Mouse (Mus musculus) ovary, postnatal 14 days (tissue): ENCODE data around the gene Atp6v0d1.

Experiments used
- DNase-seq: peaks from one replicate; pipeline ENCODE4 v3.0.0; 2022; ENCODE audit warnings: low spot score

Gene Atp6v0d1

DNA sequence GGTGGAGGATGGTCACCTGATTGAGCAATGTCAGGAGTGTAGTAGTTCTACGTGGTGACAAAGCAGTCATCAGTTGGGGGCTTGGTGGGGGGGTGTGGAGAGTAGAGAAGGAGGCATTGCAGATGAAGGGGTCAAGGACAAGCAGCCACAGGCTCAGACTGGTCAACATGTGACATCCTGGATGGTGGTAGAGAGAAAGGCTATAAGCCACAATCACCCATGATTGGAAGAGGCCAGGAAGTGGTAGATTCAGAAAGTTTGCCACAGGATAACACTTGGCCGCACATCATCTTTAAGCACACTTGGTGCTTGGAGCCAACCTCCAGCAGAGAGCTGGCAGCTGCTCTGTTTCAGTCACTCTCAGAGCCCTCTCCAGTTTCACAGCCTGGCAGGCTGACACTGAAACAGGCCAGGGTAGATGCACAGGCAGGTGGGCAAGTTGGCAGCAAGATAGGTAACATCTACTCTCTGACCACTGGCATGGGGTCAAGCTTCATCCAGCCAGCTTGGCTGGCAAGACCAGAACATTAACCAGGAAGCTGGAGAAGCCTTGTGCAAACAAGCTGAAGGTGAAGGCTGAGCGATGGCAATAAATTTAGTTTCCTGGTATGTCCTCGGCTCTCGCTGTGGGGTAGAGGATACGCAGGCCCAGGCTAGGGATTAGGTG lies 28.7 kb downstream of the Atp6v0d1 start:
- no peak for DNase-seq

DNA sequence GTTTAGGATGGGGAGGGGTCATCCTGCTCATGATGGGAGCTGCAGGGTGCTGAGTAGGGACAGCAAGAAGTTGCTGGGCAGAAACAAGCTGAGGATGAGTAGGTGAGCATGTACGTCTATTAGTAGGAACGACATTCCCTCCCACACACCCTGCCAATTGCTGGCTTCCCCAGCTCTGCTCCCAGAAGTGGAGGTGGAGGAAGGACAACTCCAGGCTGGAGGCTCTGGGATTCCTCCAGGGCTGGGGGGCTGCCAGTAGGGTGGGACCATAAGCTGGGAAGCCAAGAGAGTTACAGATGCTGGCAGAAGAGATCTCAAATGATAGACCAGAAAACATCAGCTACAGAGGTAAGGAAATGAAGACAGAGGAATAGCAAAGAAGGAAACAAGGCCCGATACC lies 29.3 kb downstream of the Atp6v0d1 start:
- no peak for DNase-seq

DNA sequence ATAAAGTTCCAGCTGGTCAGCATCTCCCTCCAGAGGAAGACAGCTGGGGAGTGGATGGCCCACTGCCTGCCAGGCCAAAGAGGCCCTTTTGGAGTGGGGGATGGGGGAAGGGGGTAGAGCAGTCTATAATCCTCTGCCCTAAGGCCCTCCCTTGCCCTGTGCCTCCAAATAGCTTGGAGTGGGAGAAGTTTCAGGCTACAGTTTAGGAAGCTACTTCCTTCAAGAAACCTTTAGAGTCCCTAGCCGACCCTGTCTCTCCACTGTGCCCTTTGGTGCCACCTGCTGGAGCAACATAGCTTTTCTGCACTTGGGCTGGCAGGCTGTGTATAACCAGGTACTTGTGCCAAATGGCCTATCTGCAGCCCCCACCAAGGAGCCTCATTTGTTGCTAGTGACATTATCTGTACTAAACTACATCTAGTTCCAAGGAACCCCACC lies 31.9 kb downstream of the Atp6v0d1 start:
- DNase-seq, result peak; percentile 78

DNA sequence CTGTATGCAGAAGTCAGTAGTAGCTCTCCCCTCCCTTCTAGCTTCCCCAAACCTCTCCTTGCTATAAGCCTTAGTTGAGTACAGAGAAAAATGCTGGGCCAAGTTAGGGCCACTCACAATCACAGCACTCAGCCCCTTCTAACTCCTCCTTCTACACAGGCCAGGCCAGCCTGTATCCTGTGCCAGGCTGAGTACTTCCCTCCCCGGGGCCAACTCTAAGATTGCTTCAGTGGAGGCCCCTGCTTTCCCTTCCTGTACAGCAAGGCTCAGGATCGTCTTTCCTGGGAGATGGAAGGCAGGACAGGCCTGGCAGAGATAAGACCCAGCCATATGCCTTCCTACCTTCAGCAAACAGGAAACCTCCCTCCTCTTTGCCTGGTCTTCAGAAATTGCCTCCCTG lies 32.4 kb downstream of the Atp6v0d1 start:
- no peak for DNase-seq

DNA sequence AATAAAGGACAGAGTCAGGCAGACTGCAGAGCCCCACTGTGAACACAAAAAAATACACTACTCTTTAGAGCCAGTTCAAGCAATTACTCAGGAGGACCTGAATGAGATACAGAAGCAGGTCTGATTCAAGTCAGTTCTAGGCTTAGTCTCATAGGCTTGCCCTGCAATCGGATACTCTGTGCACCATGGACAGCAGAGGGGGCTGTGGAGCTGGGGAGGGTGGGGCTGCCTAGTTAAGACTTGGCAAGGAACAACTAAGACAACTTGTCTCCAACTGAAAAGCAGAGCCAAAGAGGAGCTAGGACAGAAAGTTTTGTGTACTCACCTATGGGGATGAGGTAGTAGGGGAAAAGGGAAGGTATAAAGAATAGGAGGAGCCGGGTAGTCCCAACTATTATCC lies 34.1 kb downstream of the Atp6v0d1 start:
- peak; percentile 66 for DNase-seq

- DNase-seq, result peak; percentile 60
Observed at GRCm38 (mm10) chr8:105529271-105529670, 36.6 kb downstream of the Atp6v0d1 start.

DNA sequence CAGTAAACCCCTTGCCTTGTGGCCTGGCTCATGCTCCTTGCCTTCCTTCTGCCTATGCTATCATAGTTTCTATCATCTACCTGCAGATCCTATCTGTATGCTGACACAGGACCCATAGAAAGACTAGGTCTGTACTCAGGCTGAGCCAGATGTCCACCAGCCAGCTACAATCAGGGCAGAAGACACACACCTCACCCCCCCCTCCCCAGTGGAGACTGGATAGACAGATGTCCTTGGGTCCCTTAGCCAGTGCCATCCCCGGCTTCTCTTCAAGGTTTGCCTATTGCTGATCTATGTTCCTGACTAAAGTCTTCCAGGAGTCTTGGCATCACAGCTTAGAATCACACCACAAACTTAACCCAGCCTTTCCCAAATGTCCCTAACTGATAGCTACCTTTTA lies 37.6 kb downstream of the Atp6v0d1 start:
- no peak for DNase-seq

- no peak for DNase-seq
Observed at GRCm38 (mm10) chr8:105527110-105527509, 38.7 kb downstream of the Atp6v0d1 start.

DNA sequence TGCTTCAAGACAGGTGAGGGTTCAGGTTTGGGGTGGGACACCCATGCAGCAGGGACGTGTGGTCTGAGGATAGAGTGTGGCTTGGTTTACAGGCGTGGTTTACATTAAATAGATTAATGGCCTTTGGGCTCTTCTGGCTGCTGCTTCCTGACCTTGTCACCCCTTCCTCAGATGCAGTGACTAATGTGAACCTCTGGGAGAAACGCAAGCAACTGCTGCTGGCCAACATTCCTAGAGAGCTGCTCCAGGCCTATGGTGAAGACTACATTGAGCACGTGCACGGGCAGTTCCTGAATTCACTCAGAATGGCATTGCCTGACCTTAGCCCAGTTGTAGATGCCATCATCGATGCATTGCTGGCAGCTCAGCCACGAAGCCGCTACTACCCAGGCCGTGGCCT lies 43.0 kb downstream of the Atp6v0d1 start:
- no peak for DNase-seq

DNA sequence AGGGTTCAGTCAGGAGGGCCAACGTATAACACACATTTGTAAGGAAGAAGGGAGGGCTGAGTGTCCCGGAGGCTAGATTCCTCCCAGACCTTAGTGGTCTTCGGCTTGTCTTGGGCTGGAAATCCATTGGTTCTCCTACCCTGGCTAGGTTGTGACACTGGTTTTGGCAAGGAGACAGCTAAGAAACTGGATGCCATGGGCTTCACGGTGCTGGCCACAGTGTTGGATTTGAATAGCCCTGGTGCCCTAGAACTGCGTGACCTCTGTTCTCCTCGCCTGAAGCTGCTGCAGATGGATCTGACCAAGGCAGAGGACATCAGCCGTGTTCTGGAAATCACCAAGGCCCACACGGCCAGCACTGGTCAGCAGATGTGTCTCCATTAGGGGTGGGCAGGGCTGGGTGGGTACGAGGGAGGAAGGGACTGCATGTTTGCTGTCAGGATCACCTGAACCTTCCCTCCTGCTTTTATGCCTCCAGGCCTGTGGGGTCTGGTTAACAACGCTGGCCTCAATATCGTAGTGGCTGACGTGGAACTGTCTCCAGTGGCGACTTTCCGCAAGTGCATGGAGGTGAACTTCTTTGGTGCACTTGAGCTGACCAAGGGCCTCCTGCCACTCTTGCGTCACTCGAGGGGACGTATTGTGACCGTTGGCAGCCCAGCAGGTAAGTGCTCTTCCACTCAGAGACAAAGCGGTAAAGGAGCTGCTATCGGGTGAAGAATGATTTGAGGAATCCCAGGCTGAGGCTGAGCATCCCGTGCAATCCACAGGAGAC lies 43.7 kb downstream of the Atp6v0d1 start:
- no peak for DNase-seq

GRCm38 (mm10) chr8:105521061-105521460 lies 44.8 kb downstream of the Atp6v0d1 start:
- no peak for DNase-seq

DNA sequence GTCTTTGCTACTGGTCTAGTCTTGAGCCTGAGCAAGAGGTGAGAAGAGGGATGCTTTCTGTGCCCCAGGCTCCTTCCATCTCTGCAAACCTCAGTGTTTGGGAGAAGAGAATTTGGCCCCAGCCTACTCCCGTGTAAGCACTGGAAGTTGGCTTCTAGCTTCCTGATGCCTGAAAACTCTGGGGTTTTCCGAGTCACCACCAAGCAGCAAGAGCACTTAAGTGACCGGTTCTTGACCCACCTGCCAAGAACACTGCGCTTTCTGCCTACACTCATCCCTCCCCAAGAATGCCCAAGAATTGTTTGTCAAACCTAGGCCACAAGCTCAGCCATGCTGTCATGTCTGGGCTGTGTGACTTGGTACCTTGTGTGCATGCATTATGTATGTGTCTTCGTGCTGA lies 45.3 kb downstream of the Atp6v0d1 start:
- DNase-seq, result no peak

- no peak for DNase-seq
Observed at GRCm38 (mm10) chr8:105519591-105519990, 46.3 kb downstream of the Atp6v0d1 start.

- no peak for DNase-seq
Observed at GRCm38 (mm10) chr8:105518436-105519313, 47.2 kb downstream of the Atp6v0d1 start, which contains the start of gene Hsd11b2. TSS of gene Hsd11b2 (plus strand) at chr8:105518755.

DNA sequence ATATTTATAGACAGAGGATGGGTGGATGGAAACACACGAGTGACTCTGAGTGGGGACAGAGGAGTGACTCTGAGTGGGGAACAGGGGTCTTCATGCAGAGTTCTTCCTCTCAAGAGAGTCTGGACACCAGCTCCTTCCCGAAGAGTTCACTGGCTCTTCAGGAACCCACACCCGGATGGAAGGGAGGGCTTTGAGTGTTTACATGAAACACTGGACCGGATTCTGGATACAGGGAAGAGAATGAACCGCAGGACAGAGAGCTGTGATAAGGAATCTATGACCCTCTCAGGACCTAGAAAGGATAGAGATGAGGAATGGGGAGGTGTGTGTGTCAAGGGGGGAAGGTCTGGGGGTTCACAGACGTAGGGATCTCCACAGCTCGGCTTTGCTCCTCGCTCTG lies 48.5 kb downstream of the Atp6v0d1 start:
- DNase-seq, result no peak

DNA sequence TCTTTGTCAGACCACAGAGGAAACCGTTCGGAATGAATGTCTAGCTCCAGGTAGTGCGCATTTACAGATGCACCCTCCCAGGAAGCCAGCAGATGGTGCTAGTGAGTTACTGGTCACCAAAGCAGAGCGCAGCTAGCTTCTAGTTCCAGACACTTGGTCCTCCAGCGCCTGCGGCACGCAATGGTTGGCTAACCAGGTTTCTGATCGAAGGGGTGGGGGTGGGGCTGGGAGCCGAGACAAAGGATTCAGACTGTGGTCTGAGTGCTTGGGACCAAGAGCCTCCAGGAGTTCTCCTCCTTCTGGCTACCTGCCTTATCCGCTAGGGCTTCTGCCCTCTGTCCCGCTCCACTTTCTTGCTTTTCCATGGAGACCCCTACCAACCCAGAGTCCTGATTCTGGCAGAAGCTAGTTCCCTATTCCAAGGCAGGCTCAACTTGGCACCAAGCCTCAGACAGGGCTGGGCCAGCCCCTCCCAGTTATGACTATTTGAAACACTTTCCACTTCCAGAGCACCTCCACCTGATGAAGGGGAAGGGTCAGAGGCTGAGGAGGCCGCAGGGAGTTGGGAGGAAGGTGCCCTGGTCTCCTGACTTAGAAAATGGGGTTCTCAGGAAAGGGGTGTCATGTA lies 49.7 kb downstream of the Atp6v0d1 start:
- peak; percentile 77 for DNase-seq

- no peak for DNase-seq
Observed at GRCm38 (mm10) chr8:105514656-105515055, 51.2 kb downstream of the Atp6v0d1 start.

DNA sequence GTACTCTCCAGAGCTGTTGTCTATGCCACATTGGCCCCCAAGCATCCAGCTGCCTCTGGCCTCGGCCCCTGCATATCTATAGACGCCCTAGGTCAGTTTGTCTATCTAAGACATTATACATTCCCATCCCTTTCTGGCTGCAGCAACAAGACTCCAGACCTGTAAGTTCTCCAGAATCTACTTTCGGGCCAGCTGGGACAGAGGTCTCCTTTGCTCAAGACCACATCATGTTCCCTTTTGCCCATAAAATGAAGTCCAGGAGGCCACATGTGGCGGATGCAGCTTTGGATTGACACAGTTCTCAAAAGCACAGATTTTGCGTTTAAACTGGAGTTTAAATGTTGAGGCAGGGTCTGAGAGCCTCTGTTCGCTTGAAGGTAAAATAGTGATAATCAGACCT lies 51.7 kb downstream of the Atp6v0d1 start:
- no peak for DNase-seq

DNA sequence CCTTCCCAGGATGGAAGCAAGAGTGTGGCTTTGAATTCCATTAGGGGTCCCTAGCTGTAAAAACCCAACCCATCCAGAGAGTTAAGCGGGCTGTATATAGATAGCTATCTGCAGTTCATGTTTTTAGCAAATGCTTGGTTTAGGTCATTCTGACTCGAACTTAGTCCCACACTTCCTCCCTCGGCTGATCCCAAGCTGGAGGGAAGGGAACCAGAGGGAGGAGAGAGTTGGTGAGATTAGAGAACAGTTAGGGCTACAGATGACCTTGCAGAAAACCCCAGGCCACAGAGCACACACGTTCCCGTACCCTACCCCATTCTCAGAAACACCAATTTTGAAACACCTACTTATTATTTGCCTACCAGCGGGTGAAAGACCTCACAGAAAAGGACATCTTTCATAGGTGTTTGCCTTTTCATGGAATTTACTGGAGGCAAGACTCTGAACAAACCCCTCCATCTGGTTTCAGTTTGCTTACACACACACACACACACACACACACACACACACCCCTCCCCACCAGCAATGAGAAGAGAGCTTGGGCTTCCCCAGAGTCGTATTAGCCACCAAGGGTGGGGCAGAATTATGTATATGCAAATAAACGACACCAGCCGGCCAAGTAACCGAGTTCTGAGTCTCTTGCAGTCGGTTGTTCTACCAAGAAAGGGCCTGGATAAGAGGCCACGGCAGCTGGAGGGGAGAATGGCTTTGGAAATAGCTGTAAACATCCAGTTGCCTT lies 55.7 kb downstream of the Atp6v0d1 start:
- DNase-seq, result no peak

GRCm38 (mm10) chr8:105508758-105509157 lies 57.1 kb downstream of the Atp6v0d1 start:
- DNase-seq, result no peak

DNA sequence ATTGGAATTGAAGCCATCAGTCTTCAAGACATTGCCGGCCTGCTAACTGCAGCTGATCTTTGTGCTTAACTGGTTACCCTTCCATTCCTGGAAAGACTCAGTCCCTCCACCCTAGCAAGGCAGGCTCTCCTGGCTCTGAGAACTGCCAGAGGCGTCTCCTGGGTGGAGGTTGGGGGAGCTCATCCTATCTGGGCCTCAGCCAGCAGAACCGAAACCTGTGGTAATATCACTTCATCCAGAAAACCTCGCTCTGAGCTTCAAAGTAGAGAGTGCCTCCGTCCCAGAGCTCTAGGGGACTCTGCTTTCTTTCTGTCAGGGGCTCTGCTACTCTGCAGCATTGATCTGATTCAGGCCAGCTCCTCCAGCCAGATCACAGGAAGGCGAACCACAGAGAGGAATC lies 58.9 kb downstream of the Atp6v0d1 start:
- no peak for DNase-seq
